Mouse (Mus musculus) thymus, postnatal 4 days (tissue): ENCODE data around the gene Paxbp1.

Experiments
- DNase-seq: peaks from one replicate; pipeline ENCODE4 v3.0.0; 2021

Paxbp1 gene

GRCm38 (mm10) chr16:91053599-91053998 lies 9.3 kb upstream of the Paxbp1 start:
- DNase-seq = no peak

DNA sequence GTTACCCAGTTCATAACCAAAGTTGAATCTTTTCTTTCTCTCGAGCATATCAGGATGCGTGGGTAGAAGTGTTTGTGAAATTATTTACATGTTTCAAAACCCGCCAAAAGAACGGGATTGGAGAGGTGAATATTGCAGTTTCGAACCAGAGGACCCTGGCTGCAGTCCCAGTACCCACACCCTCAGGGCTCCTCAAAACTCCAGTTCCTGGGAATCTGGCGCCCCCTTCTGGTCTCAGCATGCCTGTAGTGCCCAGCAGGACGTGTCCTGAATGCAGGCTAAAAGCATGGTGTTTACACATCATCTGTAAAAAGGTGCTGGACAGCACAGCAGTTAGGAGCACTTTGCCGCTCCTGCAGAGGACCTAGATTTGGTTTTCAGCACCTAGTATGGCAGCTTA lies 1.2 kb upstream of the Paxbp1 start:
- DNase-seq = peak; percentile 75

DNA sequence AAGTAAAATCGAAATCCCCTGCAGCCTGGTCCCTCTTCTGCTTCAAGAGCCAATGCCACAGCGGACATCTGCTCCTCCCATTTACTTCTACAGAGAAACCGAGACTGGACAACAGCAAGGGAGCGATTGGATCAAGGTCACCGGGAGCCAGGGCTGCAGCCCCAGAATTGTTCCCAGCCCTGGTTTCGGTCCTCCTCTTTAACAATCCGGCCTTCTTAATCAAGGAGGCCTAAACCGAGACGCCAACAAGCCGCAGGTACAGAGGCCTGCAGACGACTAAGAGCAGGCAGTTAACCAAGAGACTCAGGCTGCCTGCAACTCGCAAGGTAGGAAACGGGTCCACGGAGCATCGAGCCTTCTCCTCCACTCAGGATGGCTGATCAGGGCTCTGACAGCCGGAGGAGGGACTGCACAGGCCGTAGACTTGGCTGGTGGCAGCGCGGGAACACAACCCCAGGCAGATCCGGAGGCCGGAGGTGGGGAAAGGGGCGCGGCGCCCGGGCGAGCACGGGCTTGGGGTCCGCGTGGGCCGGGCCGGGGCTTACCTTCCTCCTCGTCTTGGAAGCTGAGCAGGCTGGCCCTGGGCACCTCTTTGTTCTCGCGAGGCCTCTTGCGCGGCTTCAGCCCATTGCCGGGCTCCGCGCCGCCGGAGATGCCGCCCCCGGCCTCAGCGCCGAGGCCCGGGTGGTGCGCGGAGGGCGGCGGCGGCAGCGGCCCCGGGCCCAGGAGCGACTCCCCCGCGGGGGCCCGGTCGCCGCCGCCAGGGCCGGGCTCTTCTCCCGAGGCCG lies 688 bp downstream of the Paxbp1 start:
- DNase-seq = peak; percentile 78

DNA sequence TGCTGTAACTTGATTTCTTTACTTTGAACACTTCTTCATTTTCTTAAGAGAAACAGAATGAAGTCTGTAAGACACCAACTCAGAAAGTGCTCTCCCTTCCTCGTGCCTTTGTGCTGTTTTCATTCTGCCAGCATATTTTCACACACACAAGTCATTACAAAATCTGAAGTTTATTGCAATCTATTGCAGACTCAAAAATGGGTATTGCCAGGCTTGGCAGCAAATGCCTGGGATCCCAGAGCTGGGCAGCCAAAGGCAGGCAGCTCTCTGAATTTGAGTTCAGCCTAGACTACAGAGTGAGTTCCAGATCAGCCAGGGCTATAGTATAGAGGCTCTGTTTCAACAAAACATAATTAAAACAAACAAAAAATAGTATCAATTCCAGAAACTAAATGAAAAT lies 1.7 kb downstream of the Paxbp1 start:
- DNase-seq = no peak

DNA sequence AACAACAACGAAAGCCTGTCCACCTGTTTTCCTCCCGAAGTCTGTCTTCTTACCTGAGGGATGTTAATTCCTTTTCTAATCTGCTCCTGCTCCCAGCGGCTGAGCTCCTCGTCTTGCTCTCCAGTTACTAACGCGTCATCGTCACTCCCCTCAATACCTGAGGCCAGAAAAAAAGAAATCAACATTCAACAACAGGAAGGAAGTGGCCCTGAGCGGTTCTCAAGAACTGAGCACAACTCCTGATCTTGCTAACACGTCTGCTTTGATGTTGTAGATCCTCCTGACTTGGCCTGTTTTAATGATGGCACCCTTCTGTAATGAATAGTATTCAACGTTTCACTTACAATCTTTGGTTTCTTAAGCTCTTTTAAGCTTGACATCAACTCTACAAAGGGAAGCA lies 8.5 kb downstream of the Paxbp1 start:
- no peak for DNase-seq

GRCm38 (mm10) chr16:91030751-91031150 lies 13.6 kb downstream of the Paxbp1 start:
- no peak for DNase-seq

GRCm38 (mm10) chr16:91029901-91030300 lies 14.4 kb downstream of the Paxbp1 start:
- no peak for DNase-seq

GRCm38 (mm10) chr16:91029161-91029743 lies 15.1 kb downstream of the Paxbp1 start:
- no peak for DNase-seq

GRCm38 (mm10) chr16:91026290-91026689 lies 18.1 kb downstream of the Paxbp1 start:
- DNase-seq = no peak

DNA sequence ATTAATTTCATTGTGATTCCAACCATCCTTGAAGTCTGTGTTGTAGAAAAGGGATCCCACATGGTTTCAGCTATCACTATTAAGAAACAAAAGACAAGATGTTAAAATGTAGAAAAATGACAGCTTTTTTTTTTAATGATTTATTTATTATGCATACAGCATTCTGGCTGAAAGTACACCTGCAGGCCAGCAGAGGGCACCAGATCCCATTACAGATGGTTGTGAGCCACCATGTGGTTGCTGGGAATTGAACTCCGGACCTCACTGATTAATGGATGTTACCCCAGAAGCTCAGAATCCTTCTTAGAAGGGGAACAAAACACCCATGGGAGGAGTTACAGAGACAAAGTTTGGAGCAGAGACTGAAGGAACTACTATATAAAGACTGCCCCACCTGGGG lies 21.0 kb downstream of the Paxbp1 start:
- DNase-seq = peak; percentile 71

DNA sequence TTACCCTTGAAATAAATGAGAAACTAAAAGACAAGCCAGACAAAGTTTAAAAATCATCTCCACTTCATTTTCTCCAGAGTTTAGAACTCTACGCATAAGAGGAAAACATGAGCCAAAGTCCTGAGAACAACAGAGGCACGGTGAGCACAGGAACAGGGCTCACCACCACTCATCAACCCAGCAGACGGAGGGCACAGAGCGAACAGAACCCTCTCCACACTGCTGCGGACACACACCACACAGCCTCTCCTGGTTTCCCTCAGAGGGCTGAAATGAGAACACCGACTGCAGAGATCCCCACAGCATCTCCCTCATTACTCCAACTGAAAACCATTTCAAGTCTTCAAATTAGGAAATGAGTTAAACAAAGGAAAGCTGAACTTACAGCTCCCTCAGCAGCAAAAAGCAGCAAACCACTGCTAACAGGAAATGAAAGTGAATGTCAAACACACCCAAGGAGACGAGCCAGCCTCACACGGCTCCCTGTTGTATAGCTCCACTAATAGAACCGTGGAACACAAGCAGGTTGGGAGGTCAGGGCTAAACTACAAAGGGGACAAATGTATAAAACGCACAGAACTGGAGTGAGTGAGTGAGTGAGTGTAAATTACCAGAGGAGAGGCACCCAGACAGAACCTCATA lies 23.4 kb downstream of the Paxbp1 start:
- no peak for DNase-seq

- no peak for DNase-seq
Observed at GRCm38 (mm10) chr16:91019476-91019875, 24.9 kb downstream of the Paxbp1 start.

DNA sequence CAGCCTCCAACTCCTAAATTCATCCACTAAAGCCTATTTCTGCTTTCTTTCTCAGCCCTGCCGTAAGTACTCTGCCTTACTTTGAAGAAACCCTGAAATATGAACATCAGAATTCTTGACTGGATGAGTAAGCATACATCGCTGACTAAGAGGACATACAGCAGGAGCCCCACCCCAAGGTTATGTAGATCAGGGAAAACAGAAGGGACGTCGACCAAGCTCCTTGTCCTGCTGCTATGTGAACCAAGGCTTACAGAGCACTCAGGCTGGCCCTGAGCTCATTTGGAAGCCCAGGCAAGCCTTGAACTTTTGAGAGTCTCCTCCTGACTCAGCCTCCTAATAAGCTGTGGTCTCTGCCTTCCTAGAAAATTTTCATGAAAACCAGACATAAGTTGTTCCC lies 28.6 kb downstream of the Paxbp1 start:
- DNase-seq = no peak

DNA sequence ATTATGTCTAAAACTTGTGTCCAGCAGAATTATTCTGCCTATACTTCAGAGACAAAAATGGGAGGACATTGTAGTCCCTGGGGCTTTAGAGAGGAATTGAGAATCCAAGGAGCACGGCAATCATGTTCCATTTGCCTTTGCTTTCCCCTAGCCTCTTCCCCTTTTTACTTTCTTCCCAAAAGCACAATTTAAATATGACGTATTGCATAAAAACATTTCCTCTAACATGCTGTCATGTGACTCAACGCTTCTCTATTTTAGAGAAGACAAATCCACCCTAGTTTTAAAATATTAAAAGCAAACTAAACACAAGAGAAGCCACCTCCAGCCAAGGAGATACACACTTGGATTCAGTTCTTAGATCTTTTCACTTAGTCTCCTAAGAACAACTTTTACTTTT lies 32.5 kb downstream of the Paxbp1 start:
- DNase-seq = no peak

- DNase-seq = peak; percentile 88
Observed at GRCm38 (mm10) chr16:91011021-91011683, 33.2 kb downstream of the Paxbp1 start, which contains the start of gene Synj1. Synj1 (minus strand) TSS chr16:91011308.

- no peak for DNase-seq
Observed at GRCm38 (mm10) chr16:91010581-91011020, 33.7 kb downstream of the Paxbp1 start.

DNA sequence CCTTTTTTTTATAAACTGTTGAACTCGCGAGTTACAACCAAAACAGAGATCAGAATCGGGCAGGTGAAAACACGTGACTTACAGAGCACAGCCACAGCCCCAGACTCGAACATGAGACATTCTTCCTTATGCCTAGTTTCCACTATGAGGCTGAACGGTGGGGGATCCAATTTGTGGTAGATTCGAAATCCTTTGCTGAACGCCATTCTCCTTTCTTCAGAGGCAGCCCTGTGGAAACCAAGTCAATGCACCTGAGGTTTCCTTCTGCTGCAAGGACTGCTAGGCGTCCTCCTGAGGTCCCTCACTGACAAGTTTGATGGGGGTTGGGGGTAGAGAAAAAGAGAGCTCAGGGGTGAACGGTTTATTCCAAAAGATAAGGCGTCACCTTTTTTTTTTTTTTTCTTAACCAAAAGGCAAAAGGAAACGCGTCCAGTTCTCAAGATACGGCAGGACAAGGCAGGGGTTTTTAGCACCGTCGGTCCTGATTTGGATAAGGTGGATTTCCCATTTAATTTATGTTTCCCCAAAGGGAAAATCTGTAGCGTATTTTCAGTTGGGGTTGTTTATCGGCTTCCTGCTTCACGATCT lies 34.3 kb downstream of the Paxbp1 start:
- DNase-seq = peak; percentile 33

- no peak for DNase-seq
Observed at GRCm38 (mm10) chr16:91004915-91005538, 39.3 kb downstream of the Paxbp1 start.

GRCm38 (mm10) chr16:91001098-91001497 lies 43.2 kb downstream of the Paxbp1 start:
- no peak for DNase-seq

GRCm38 (mm10) chr16:90999827-91000226 lies 44.5 kb downstream of the Paxbp1 start:
- no peak for DNase-seq

DNA sequence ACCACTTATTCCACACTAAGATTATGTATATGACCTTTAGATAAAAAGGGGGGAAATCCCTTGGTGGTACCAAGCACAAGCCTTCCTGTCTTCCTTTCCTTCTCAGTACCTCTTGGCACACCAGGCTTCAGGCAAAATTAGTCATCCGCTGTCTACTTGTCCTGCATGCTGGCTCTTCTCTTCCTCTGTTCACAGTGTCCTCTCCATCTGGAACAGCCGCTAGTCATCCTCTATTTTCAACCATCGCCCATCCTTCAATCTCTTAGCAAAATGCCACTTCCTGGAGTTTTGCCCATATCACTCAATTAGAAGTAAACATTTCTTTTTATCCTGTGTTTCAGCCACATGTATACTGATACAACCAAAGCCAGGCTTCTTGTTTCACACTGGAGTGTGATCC lies 46.5 kb downstream of the Paxbp1 start:
- DNase-seq = no peak
